Mouse (Mus musculus) heart, adult 2 months (tissue): ENCODE measurements around the gene Ifngr1. TPM values are rescaled to one million over a fixed set of nuclear protein-coding genes. Genes with fewer than 3 reads are reported as not detected.

ENCODE experiments used
- DNase-seq, 2 experiments: peaks; one replicate each; pipeline ENCODE4 v3.0.0; 2021
- H3K27ac ChIP-seq: fragments of 200-600 bp; 2 replicates; pipeline ENCODE4 v1.8.1; 2022
- H3K27me3 ChIP-seq: fragments of 200-500 bp; 2 replicates; pipeline ENCODE4 v1.6.1; 2012; ENCODE audit warnings: mild to moderate bottlenecking, low read length, inconsistent platforms, mixed read lengths; ENCODE audit not compliant: control insufficient read depth, insufficient read depth
- H3K36me3 ChIP-seq: fragments of 200-500 bp; 2 replicates; pipeline ENCODE4 v1.6.1; 2012; ENCODE audit warnings: low read length, inconsistent platforms; ENCODE audit not compliant: control insufficient read depth, insufficient read depth
- H3K4me1 ChIP-seq: fragments of 200-500 bp; 2 replicates; pipeline ENCODE4 v1.6.1; 2011; ENCODE audit warnings: low read length; ENCODE audit not compliant: control insufficient read depth, insufficient read depth
- H3K4me3 ChIP-seq: fragments of 200-600 bp; 2 replicates; pipeline ENCODE4 v1.8.1; 2022
- H3K79me2 ChIP-seq: fragments of 200-500 bp; replicated peaks from 2 replicates; pipeline ENCODE4 v1.6.1; 2012; ENCODE audit warnings: mild to moderate bottlenecking, inconsistent platforms, low read length, moderate library complexity, mixed read lengths; ENCODE audit not compliant: control insufficient read depth, insufficient read depth
- H3K9ac ChIP-seq: fragments of 200-500 bp; 2 replicates; pipeline ENCODE4 v1.6.1; 2012; ENCODE audit warnings: low read depth, mild to moderate bottlenecking, control low read depth, inconsistent platforms, low read length, mixed read lengths
- CTCF ChIP-seq: fragments of 200-600 bp; IDR thresholded peaks from 2 replicates; pipeline ENCODE4 v1.8.1; 2022; ENCODE audit warnings: antibody characterized with exemption, mild to moderate bottlenecking, moderate library complexity
- EP300 ChIP-seq: fragments of 200-500 bp; IDR thresholded peaks from 2 replicates; pipeline ENCODE4 v1.6.1; 2011; ENCODE audit warnings: low read depth, low read length, control low read depth; ENCODE audit not compliant: insufficient read depth
- POLR2A ChIP-seq: fragments of 200-500 bp; IDR thresholded peaks from 2 replicates; pipeline ENCODE4 v1.6.1; 2011; ENCODE audit warnings: mild to moderate bottlenecking, low read depth, low read length, control low read depth; ENCODE audit not compliant: insufficient read depth
- WGBS: fragments of 180-500 bp; shearing (Covaris S2); methylation state at CpG from one replicate; pipeline ENCODE4 v1.1.7; 2018; 5-methylcytosine and 5-hydroxymethylcytosine counted together
- intact Hi-C: fragments of 180-260 bp; cut with DNase I; formaldehyde crosslinking; loops from one replicate; pipeline ENCODE4 v1.15.1; 2025
- long read RNA-seq: library from polyadenylated mRNA; stranded (forward); transcript quantifications from one replicate; pipeline ENCODE4 v2.0.0, GENCODE M21; 2021
- polyA plus RNA-seq: library from polyadenylated mRNA; depleted of rRNA; stranded (reverse); fragments of >200 nt; gene quantifications from 2 replicates; pipeline ENCODE4 v1.2.3, GENCODE M21; 2012; rRNA removed
- total RNA-seq, 2 experiments: library from RNA; stranded (reverse); gene quantifications; 2 replicates each; pipeline ENCODE4 v1.2.3; 2021

Gene Ifngr1
- 10 to 100 TPM; 48.2 to 51.2 TPM for total RNA-seq
- 27.2 and 40.3 TPM in 2 replicates for polyA plus RNA-seq
- long read RNA-seq, transcript Ifngr1-201 (7 exons, 2,112 nt): major isoform, 87 of 91 reads
- long read RNA-seq, partial matches to known transcripts: 0 of 91 reads
- long read RNA-seq, other reads (novel, unspliced or antisense): 2 of 91 reads

DNA sequence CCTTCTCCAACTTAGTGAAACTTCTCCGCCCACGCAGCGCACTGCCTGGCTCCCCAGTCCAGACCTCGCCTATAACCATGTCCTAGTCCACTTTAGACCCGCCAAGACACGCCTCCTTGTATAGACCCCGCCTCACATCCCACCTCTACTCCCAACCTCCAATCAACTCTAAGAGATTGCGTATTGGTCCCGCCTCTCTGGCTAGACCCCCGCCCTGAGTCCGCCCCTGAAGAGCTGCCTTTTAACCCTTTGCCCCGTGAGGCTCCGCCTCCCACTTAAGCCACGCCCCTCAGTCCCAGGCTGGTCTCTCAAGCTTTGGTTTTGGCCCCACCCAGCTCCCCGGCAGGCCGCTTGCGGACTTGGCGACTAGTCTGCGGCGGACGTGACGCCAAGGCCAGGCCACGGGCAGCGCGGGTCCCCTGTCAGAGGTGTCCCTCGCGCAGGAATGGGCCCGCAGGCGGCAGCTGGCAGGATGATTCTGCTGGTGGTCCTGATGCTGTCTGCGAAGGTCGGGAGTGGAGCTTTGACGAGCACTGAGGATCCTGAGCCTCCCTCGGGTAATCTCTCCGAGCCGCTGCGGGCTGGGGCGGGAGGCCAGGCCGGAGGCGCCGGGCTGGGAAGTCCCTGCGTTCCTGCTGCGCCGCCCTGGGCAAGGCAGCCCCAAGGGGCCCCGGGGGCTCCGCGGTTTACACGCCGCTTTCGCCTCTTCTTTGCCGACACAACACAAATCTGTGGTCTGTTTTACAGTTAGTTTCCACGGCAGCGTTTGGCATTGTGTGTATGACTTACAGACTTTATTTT, at the start of gene Ifngr1:
Gene Ifngr1 (plus strand): TSS at position 309 of the 801 bp plus-strand sequence.
- intact Hi-C loops: loop anchor here (5.0 to 10.0 kb wide), 3 partner anchors 100 to 577 kb away; partner anchors contain the start of genes Pex7 and Tnfaip3
- H3K4me1 ChIP-seq: peaks cover 15% of the 10 kb centered on the region
- peaks cover 18% of the 10 kb centered on the region for H3K36me3 ChIP-seq
- H3K27me3 ChIP-seq: no peaks in the 10 kb centered on the region
- WGBS: under 1% methylated on average over 52 of the region's 52 CpGs
- TF ChIP-seq CTCF (no peak), POLR2A (peak; percentile 95), EP300 (peak; percentile 79; the same call in 1 of the 2 replicates)
- H3K4me3 ChIP-seq: peak within 1 kb of the TSS; percentile 63
- peak; percentile 100 for DNase-seq
- H3K27ac ChIP-seq: peak within 1 kb of the TSS; percentile 94
- peaks cover 4% of the 10 kb centered on the region for H3K79me2 ChIP-seq
- peak within 1 kb of the TSS; percentile 92 for H3K9ac ChIP-seq

DNA sequence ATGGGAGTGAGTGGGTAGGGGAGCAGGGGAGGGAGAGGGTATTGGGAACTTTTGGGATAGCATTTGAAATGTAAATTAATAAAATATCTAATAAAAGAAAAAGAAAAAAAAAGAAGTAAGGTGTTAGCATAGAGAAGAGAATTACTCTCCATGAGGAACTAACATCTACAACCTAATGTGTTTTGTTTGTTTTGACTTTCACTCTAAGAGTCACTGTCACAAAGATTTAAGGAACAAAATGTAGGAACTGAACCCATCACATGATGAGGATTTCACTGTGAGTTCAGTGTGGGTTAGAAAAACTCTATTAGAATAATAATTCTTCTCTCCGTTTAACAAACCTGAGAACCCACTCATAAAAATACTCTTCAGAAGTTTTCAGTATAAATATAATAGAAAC, 44.9 kb upstream of the Ifngr1 start:
- H3K79me2 ChIP-seq: no peaks in the 10 kb centered on the region
- no peak for DNase-seq
- intact Hi-C loops: no loop called here
- H3K36me3 ChIP-seq: no peaks in the 10 kb centered on the region
- no peaks in the 10 kb centered on the region for H3K27me3 ChIP-seq
- H3K9ac ChIP-seq: no peak overlapping the region
- H3K4me3 ChIP-seq: no peak overlapping the region
- no peak for TF ChIP-seq EP300
- no peak for TF ChIP-seq CTCF
- no peak for TF ChIP-seq POLR2A
- 93% methylated on average over 1 of the region's 1 CpGs for WGBS
- no peak overlapping the region for H3K27ac ChIP-seq
- H3K4me1 ChIP-seq: no peaks in the 10 kb centered on the region

DNA sequence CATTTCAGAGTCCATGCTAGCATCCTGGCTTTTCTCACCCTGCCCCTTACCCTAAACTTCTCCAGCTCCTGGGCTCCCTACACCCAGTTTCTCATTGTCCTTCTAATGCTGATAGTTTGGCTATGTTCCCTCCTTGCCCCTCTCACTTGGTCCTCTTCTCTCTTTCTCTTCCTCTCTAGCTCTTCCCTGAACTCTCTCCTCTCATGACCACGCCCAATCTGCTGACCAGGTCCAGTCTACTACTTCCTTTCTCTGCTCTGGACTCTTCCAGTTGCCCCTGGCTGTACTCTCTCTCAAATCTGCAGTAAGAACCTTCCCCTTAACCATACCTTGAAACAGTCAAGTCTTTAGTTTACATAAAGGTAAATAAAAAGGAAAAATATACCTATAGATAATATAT, 43.7 kb upstream of the Ifngr1 start:
- H3K36me3 ChIP-seq: no peaks in the 10 kb centered on the region
- TF ChIP-seq EP300: no peak
- TF ChIP-seq POLR2A: no peak
- TF ChIP-seq CTCF: no peak
- H3K4me1 ChIP-seq: no peaks in the 10 kb centered on the region
- H3K4me3 ChIP-seq: no peak overlapping the region
- H3K79me2 ChIP-seq: no peaks in the 10 kb centered on the region
- no peak overlapping the region for H3K9ac ChIP-seq
- intact Hi-C loops: no loop called here
- no peaks in the 10 kb centered on the region for H3K27me3 ChIP-seq
- no peak overlapping the region for H3K27ac ChIP-seq
- DNase-seq: no peak
- WGBS: 53% methylated on average over 1 of the region's 1 CpGs

DNA sequence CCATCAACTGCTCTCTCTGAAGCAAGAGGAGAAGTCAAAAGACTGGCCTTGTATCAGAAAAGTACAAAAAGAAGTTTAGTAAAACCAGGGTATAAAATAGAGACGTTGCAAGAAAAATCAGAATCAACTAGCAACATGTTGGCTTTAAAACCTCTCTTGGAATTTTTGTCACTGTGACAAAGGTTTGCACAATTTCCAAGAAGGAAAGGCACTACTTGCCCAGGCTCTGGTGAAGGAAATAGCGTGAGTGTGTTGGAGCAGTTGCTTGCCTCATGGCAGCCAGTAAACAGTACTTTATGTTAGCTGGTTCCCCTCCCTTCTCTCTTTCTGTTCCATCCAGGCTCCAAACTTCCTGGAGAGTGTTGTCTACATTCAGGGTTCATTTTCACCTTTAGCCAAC, 43.3 kb upstream of the Ifngr1 start:
- WGBS: 73% methylated on average over 2 of the region's 2 CpGs
- Histone ChIP-seq H3K27me3 (no peaks in the 10 kb centered on the region), H3K9ac (no peak overlapping the region), H3K27ac (no peak overlapping the region), H3K4me1 (no peaks in the 10 kb centered on the region), H3K79me2 (no peaks in the 10 kb centered on the region), H3K36me3 (no peaks in the 10 kb centered on the region), H3K4me3 (no peak overlapping the region)
- intact Hi-C loops: no loop called here
- TF ChIP-seq CTCF (no peak), EP300 (no peak), POLR2A (no peak)
- DNase-seq: no peak

DNA sequence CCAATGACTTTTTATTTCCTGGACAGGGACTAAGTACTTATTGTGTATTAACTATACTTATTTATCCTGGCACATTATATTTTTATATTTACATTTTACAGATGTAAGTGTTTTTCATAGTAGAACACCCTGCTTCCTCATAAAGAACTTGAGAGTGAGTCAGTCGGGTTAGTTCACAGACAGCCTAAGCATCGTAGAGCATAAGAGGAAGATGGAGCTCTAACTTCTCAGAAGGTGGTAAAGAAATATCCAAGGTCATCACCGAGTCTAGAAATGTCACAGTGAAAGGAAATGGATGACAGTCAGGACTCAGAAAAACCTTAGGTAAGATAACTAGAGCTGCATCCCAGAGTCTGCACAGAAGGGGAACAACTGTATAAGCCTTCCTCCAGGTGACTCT, 40.2 kb upstream of the Ifngr1 start:
- no peaks in the 10 kb centered on the region for H3K79me2 ChIP-seq
- H3K36me3 ChIP-seq: peaks cover 2% of the 10 kb centered on the region; the same call in 1 of the 2 replicates
- WGBS: 83% methylated on average over 3 of the region's 3 CpGs
- intact Hi-C loops: no loop called here
- no peak for DNase-seq
- no peak overlapping the region for H3K27ac ChIP-seq
- H3K27me3 ChIP-seq: no peaks in the 10 kb centered on the region
- no peak for TF ChIP-seq POLR2A
- TF ChIP-seq EP300: no peak
- no peak for TF ChIP-seq CTCF
- no peaks in the 10 kb centered on the region; the same call in 1 of the 2 replicates for H3K4me1 ChIP-seq
- H3K9ac ChIP-seq: no peak overlapping the region
- no peak overlapping the region for H3K4me3 ChIP-seq

DNA sequence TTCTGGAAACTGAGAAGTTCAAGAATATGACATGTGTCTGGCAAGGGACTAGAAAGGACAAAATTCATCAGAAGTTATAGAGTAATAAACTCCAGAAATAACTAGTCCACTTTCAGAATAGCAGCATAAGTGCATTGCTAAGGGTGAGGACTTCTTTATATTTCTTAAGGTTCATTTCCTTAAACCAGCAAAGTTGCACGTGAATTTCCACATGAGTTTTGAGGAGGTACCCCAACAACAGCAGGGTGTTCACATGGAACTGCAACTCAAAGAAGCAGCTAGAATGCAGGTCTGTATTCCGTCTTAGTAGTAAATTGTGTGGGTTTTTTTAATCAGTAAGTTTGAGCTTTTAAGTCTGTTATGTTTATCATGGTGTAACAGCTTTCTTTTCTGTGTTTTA, 37.9 kb upstream of the Ifngr1 start:
- Histone ChIP-seq H3K36me3 (peaks cover 2% of the 10 kb centered on the region), H3K79me2 (no peaks in the 10 kb centered on the region), H3K27ac (no peak overlapping the region; the same call in 1 of the 2 replicates), H3K4me1 (no peaks in the 10 kb centered on the region; the same call in 1 of the 2 replicates), H3K27me3 (no peaks in the 10 kb centered on the region), H3K9ac (no peak overlapping the region), H3K4me3 (no peak overlapping the region)
- DNase-seq: no peak
- intact Hi-C loops: no loop called here
- TF ChIP-seq POLR2A (no peak), EP300 (no peak), CTCF (no peak)
- 40% methylated on average over 2 of the region's 2 CpGs for WGBS
